Mouse (Mus musculus) adrenal gland, postnatal 14 days (tissue): Measurements from ENCODE around the gene Topors. TPM values are rescaled to one million over a fixed set of nuclear protein-coding genes. Genes with fewer than 3 reads are reported as not detected.

ENCODE experiments used
- total RNA-seq: library from RNA; stranded (reverse); gene quantifications from 2 replicates; pipeline ENCODE4 v1.2.3, GENCODE M21; 2021

Gene Topors
- total RNA-seq, 1 experiment from 2014 or later: 28.1 TPM

Other genes starting within 250 kb of the Topors start
- gene Aco1, start 126.8 kb downstream of the Topors start, total RNA-seq: 107 and 132 TPM in 2 replicates
- gene Ddx58, start 30.0 kb downstream of the Topors start, total RNA-seq: 18.3 and 23.4 TPM in 2 replicates
- gene Smim27, start 271 bp downstream of the Topors start, total RNA-seq: 34.0 and 34.3 TPM in 2 replicates
- gene Ndufb6, start 9.6 kb upstream of the Topors start, total RNA-seq: 425 and 435 TPM in 2 replicates
- 0.15 TPM in 1 of 2 replicates, not detected in the other for gene Tmem215, start 202.3 kb upstream of the Topors start, total RNA-seq